Mouse (Mus musculus) ES-Bruce4 (cell line): ENCODE measurements around the gene Cog3. TPM values are rescaled to one million over a fixed set of nuclear protein-coding genes. Genes with fewer than 3 reads are reported as not detected.

Experiments
- H3K27ac ChIP-seq: 2 replicates; pipeline ENCODE4 v1.5.1; 2012; ENCODE audit warnings: low read length, inconsistent platforms; ENCODE audit not compliant: insufficient read depth
- H3K27me3 ChIP-seq: 2 replicates; pipeline ENCODE4 v1.6.1; 2012; ENCODE audit warnings: mild to moderate bottlenecking, low read length, inconsistent platforms; ENCODE audit not compliant: control insufficient read depth, poor library complexity, insufficient read depth, severe bottlenecking
- H3K36me3 ChIP-seq: 2 replicates; pipeline ENCODE4 v1.6.1; 2012; ENCODE audit warnings: inconsistent platforms, mild to moderate bottlenecking, low read length, moderate library complexity; ENCODE audit not compliant: control insufficient read depth, poor library complexity, insufficient read depth, severe bottlenecking
- H3K4me1 ChIP-seq: one replicate; pipeline ENCODE4 v1.8.1; 2011; ENCODE audit warnings: low read length; ENCODE audit not compliant: control insufficient read depth, insufficient read depth
- H3K4me3 ChIP-seq: 2 replicates; pipeline ENCODE4 v1.5.1; 2011; ENCODE audit warnings: low read depth, mild to moderate bottlenecking, low read length
- H3K9ac ChIP-seq: 2 replicates; pipeline ENCODE4 v1.6.1; 2012; ENCODE audit warnings: low read depth, mild to moderate bottlenecking, inconsistent platforms; ENCODE audit not compliant: poor library complexity, severe bottlenecking
- H3K9me3 ChIP-seq: replicated peaks from 2 replicates; pipeline ENCODE4 v1.6.1; 2012; ENCODE audit warnings: mild to moderate bottlenecking, low read length, inconsistent platforms; ENCODE audit not compliant: control insufficient read depth, poor library complexity, insufficient read depth, severe bottlenecking
- CTCF ChIP-seq: IDR thresholded peaks from one replicate; pipeline ENCODE4 v1.8.1; 2011; ENCODE audit warnings: low read depth, low read length
- EP300 ChIP-seq: IDR thresholded peaks from 2 replicates; pipeline ENCODE4 v1.6.1; 2011; ENCODE audit warnings: low read depth, low read length; ENCODE audit not compliant: insufficient read depth
- POLR2A ChIP-seq: IDR thresholded peaks from one replicate; pipeline ENCODE4 v1.8.1; 2011; ENCODE audit warnings: low read length; ENCODE audit not compliant: insufficient read depth
- polyA plus RNA-seq: library from polyadenylated mRNA; stranded (reverse); fragments of >200 nt; gene quantifications from 2 replicates; pipeline ENCODE4 v1.2.4, GENCODE M21; 2011; ENCODE audit warnings: low read depth; ENCODE audit not compliant: missing spikeins, insufficient read depth, insufficient read length

Cog3 gene
- polyA plus RNA-seq, 1 experiment: 24.6 TPM

DNA sequence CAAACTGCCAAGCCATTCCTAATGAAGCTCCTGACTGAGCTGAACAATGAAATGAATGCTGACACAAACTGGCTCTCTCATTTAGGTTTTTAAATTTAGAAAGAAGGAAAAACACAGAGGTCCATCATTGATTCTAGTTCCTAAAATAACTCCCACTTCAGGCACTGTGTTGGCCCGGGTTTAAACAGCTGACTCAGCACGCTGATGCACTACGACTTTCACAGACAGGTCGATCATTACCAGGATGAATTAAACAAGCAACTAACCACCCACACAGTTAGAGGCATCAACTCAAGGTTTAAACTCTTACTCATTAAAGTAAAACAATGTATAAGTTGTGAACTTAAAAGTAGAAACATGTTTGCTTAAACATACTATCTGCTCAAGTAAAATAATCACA lies 47.7 kb downstream of the Cog3 start:
- H3K9ac ChIP-seq: no peak overlapping the region
- TF ChIP-seq EP300 (no peak), CTCF (no peak), POLR2A (no peak)
- H3K27me3 ChIP-seq: no peaks in the 10 kb centered on the region
- no peaks in the 10 kb centered on the region for H3K4me1 ChIP-seq
- peaks cover 24% of the 10 kb centered on the region for H3K36me3 ChIP-seq
- H3K27ac ChIP-seq: no peak overlapping the region
- H3K9me3 ChIP-seq: no peaks in the 10 kb centered on the region
- no peak overlapping the region for H3K4me3 ChIP-seq

DNA sequence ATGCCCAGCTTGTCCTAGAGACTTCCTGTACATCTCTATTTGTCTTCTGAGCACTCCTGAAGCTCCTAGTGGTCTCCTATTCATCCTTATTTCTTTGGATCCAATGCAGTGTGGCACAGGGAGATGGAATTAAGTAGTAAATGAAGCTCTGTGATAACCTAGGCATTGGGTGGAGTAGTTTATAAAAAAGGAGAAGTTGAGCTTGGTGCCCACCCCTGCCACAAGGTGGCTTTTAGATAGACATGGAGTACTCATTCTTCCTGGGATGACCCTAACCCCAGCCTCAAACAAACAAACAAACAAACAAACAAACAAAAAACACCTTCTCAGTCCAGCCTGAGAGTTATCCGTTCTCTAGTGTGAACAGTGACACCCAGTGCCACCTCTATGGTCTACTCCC lies 56.4 kb downstream of the Cog3 start:
- TF ChIP-seq POLR2A (no peak), CTCF (no peak), EP300 (no peak)
- no peak overlapping the region for H3K27ac ChIP-seq
- H3K36me3 ChIP-seq: no peaks in the 10 kb centered on the region
- no peaks in the 10 kb centered on the region for H3K9me3 ChIP-seq
- H3K4me3 ChIP-seq: no peak overlapping the region
- no peaks in the 10 kb centered on the region for H3K27me3 ChIP-seq
- H3K4me1 ChIP-seq: no peaks in the 10 kb centered on the region
- no peak overlapping the region for H3K9ac ChIP-seq

GRCm38 (mm10) chr14:75696096-75696495 lies 58.2 kb downstream of the Cog3 start:
- Histone ChIP-seq H3K4me1 (no peaks in the 10 kb centered on the region), H3K4me3 (no peak overlapping the region), H3K36me3 (no peaks in the 10 kb centered on the region), H3K9me3 (no peaks in the 10 kb centered on the region), H3K9ac (no peak overlapping the region), H3K27ac (no peak overlapping the region), H3K27me3 (no peaks in the 10 kb centered on the region)
- TF ChIP-seq POLR2A: no peak
- TF ChIP-seq EP300: no peak
- TF ChIP-seq CTCF: no peak

DNA sequence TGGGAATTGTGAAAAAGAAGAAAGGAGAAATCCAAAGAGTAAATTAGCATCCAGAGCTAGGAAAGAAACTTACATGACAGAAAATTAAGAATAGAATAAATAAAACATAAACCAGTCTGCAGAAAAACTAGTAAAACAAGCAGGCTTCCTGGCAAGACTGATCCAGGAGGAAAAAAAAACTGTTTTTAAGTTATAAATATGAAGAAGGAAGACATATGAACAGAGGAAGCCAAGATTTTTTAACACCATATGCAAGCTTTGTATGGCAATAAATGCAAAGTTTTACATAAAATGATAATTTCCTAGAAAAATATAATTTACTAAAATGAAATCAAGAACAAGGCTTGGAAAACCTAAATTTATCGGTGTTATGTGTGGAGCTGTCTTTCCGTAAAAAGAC lies 63.9 kb downstream of the Cog3 start:
- Histone ChIP-seq H3K4me1 (no peaks in the 10 kb centered on the region), H3K36me3 (no peaks in the 10 kb centered on the region), H3K9me3 (peaks cover 3% of the 10 kb centered on the region; the same call in 1 of the 2 replicates), H3K27me3 (no peaks in the 10 kb centered on the region), H3K4me3 (no peak overlapping the region), H3K9ac (no peak overlapping the region), H3K27ac (no peak overlapping the region)
- no peak for TF ChIP-seq EP300
- no peak for TF ChIP-seq POLR2A
- TF ChIP-seq CTCF: no peak

GRCm38 (mm10) chr14:75676316-75676715 lies 78.0 kb downstream of the Cog3 start:
- TF ChIP-seq POLR2A (no peak), CTCF (no peak), EP300 (no peak)
- no peak overlapping the region for H3K9ac ChIP-seq
- no peak overlapping the region for H3K4me3 ChIP-seq
- no peaks in the 10 kb centered on the region for H3K27me3 ChIP-seq
- H3K27ac ChIP-seq: no peak overlapping the region
- H3K4me1 ChIP-seq: no peaks in the 10 kb centered on the region
- H3K36me3 ChIP-seq: no peaks in the 10 kb centered on the region
- no peaks in the 10 kb centered on the region for H3K9me3 ChIP-seq

DNA sequence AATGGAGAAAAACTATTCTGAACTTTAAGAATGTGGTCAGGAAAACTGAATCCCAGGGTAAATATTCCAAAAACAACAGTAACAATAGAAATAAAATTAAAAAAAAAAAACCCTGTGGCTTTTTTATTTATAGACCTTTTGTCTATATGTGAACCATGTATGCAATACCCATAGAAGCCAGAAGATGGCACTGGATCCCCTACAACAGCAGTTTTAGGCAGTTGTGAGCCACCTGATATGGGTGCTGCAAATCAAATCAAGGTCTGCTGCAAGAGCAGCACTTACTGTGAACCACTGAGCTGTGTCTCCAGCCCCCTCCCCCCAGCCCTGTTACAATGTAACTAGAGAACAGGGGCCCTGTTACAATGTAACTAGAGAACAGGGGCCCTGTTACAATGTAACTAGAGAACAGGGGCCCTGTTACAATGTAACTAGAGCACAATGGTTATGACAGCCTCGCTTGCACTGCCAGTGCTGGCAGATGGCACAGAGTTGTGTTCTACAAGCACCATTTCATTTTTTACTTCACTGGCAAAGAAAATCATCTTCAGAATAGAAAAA lies 85.2 kb downstream of the Cog3 start:
- no peak overlapping the region for H3K27ac ChIP-seq
- no peaks in the 10 kb centered on the region for H3K36me3 ChIP-seq
- H3K9ac ChIP-seq: no peak overlapping the region
- no peaks in the 10 kb centered on the region for H3K9me3 ChIP-seq
- H3K27me3 ChIP-seq: no peaks in the 10 kb centered on the region
- no peak for TF ChIP-seq CTCF
- TF ChIP-seq POLR2A: no peak
- TF ChIP-seq EP300: no peak
- H3K4me1 ChIP-seq: no peaks in the 10 kb centered on the region
- no peak overlapping the region for H3K4me3 ChIP-seq
